Mouse (Mus musculus): Measurements from ENCODE around the gene Tardbp.

Tardbp gene

DNA sequence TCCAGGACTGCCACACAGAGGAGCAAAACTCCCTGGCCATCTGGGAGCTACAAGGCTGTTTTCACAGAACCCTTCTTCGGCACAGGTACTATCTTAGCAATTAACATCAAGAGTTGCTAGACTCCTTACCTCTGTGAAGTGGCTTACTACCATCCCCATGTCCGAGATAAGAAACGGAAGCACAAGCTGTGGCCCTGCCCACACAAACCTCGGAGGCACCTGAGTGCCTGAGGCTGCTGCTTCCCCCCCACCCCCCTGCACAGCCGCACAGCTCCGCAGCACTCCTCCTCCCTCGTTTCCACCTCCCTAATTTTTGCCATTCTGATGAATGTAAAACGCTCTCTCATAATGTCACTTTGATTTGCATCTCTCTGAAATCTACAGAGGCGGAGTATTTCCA, 11.5 kb upstream of the Tardbp start:
- DNase-seq (ENCODE audit: low spot score): no peak

DNA sequence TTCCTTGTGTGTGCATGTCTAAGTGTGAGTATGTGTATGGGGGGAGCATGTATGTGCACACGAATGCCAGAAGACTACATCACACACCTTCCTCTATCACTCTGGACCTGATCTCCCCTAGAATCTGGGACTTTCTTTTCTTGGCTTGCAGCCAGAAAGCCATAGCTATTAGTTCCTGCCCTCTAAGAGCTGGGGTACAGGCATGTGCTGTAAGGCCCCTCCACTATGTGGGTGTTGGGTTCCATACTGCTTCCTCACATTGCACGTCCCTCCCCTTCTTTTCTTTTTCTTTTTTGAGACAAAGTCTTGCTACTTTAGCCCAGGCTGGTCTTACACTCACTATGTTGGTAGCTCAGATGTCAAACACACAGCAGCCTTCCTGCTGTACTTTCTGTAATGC, 8.5 kb upstream of the Tardbp start:
- no peak for DNase-seq (ENCODE audit: low spot score)

DNA sequence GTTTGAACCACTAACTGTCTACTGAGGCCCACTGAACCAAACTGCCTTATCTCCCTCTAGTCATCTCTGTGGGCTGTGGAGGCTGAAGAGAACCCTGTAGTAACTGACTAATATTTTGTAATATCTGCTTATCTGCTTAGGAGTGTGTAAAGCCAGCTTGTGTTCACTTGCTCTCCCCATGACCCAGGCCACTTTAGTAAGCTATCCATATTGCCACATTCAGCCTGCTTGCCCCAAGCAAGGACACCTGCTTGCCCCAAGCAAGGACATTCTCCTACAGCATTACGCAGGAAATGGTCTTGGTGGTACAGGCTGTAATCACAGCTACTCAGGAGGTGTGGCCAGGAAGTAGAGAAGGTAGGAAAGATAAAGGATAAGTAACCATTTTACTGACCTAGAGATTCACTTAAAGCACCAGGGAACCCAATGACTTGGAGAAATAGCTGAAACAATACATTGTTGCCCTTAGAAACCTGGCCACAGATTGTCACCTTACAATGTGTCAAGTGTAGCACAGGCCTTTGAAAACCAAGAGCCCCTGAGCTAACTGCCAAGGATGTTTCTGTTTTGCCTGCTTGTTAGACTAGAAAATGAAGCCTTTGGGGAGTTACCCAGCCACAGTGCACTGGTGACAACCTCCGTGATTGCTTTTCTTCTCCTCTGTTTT, 6.7 kb upstream of the Tardbp start:
- no peak for DNase-seq (ENCODE audit: low spot score)

DNA sequence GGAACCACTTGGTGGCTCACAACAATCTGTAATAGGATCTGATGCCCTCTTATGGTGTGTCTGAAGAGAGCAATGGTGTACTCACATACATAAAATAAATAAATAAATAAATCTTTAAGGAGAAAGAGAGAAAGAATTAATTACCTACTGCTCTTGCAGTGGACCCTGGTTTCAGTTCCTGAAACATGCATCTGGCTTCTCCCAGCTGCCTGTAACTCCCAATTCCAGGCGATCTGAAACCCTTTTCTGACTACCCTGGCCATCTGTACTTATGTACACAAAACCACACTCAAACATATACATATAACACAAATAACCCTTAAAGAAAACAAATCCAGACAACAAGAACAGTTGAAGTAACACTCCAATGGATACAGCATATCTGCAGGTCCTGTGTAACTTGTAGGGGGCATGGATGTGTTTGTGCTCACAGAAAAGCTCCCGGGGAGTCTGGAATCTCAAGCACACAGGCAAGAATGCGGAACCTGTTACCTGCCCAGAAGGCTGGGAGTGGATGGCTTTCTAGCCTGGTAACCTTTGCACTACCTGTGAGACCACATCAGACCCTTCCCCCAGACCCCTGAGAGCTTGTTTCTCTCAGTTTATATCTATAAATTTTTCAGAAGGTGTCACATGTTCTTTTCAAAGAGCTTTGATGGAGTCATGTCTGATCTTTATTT, 5.3 kb upstream of the Tardbp start:
- DNase-seq (ENCODE audit: low spot score): no peak

DNA sequence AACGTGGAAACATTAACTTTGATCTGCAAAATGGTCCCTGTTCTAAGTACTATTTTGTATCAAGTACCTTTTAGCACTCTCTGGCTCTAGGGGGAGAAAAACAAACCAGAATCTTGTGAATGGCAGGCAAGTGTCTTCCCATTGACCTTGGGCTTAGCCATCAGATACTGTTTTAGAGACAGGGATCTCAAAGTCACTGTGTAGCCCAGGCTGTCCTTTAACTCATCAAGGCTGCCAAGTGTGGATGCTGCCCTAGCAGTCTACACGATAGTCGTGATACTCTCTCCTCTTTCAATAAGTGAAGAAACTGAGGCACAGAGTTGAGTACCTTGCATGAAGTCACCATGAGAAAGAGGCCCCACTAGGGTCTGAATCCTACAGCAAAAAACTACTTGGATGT, 427 bp upstream of the Tardbp start:
- no peak for DNase-seq (ENCODE audit: low spot score)

DNA sequence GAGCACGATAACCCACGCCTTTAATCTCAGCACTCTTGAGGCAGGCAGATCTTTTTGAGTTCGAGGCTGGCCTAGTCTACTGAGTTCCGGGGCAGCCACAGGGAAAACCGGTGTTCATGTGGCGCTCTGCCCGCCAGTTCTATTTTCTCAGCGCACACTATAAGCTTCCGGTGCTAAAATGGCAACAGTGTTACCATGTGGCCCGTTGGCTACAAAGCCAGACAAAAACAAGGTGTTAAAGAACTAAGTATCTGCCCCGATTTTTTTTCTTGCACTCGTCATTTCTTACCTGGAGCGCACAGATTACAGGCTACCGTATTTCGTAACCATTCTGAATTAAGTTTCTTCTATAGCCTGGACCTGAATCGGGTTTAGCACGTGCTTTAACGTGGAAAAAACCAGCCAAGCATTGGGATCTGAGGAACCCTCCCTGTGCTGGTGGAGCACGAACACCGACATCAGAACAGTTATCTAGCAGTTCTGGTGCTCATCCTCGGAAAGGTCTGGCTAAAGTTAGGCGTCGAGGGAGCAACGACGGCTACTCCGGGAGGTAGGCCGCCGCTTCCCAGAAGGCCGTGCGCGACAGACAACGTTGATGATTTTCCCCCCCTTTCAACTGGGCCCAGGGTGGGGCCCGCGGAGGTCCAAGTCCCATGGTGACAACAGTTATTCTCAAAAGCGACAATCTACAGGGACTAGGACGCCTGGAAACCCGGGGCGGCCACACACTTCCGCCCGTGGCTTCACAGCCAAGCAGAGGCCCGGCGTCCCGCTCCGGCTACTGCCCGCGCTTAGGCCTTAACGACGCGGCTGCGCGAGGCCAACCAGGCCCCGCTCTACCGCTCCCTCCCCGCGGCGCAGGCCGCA, 830 bp downstream of the Tardbp start:
- no peak for DNase-seq (ENCODE audit: low spot score)

DNA sequence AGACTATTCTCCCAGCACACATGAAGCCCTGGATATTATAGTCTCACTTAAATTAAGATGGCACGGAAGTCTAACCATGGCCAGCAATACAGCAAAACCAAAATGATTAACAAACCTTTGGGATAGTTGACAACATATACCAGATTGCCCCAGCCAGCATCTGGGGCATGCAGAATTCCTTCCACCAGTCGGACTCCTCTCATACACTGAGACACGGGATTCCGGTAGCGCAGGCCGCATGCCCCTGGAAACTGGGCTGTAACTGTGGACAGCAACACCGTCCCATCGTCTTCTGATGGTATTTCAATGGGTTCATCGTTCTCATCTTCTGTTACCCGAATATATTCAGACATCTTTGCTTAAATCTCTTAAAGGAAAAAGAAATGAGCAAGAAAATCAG, 1.8 kb downstream of the Tardbp start:
- no peak for DNase-seq (ENCODE audit: low spot score)

DNA sequence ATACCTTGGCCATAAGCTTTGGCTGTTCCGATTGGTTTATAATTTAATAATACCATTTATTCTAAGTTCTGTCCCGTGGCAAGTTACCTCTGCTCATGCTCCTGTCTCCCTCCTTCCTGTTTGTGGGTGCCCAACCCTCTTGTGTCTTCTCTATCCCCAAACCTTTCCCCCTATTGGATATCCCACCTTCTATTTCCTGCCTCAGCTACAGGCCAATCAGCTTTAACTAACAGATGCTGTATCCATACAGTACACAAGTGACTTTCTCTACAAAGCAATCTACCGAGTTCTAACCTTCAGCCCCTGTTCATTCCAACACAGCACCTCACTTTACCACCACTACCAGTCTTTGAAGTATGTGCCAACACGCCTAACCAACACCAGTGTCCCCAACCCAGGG, 3.2 kb downstream of the Tardbp start:
- DNase-seq (ENCODE audit: low spot score): no peak

DNA sequence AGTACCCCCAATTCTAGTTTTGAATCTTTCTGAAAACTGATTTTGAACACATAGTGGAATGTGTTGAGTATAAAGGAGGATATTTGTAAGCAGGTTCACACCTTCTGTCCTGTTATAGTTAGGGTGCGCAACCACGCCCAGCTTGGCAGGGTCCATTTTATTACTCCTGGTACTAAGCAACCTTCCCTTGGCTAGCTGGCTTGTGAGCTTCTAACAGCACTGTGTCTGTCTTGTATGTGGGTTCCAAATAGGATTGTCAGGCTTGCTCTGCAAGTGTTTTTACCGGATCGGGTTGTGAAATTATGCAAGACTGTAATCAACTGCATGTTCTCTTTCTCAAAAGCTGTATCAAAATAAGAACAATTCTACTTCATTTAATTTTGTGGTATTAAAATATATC, 4.3 kb downstream of the Tardbp start:
- DNase-seq (ENCODE audit: low spot score): no peak

DNA sequence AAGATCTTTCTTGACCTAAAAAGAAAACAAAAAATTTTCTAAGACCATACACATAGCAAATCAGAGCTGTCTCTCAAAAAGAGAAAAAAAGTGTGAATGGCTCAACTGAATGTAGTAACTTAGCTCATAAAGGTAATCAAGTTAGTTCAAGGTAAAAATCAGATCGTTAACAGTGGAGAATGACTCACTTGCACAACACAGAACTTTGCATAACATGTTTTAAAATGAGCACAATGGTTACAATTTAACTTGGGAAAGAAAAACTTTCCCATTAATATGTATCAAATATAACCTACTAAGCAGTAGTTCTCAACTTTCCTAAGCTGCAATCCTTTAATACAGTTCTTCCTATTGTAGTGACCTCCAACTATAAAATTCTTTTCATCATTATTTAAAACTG, 6.1 kb downstream of the Tardbp start:
- no peak for DNase-seq (ENCODE audit: low spot score)

DNA sequence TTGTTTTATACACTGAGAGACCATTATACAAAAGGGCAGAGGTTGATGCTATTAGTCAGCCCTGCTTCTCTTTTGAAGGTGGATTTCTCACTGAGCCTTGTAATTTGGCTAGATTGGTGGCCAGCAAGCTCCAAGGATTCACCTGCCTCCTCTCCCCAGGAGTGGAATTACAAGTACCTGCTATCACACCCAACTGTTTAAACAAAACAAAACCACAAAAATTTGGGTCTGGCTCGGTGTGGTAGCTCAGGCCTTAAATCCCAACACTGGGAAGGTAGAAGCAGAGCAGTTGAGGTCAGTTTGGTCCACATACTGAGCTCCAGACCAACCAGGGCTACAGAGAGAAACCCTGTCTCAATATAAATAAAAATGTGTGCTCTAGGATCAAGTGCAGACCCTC, 7.0 kb downstream of the Tardbp start:
- DNase-seq (ENCODE audit: low spot score): no peak

DNA sequence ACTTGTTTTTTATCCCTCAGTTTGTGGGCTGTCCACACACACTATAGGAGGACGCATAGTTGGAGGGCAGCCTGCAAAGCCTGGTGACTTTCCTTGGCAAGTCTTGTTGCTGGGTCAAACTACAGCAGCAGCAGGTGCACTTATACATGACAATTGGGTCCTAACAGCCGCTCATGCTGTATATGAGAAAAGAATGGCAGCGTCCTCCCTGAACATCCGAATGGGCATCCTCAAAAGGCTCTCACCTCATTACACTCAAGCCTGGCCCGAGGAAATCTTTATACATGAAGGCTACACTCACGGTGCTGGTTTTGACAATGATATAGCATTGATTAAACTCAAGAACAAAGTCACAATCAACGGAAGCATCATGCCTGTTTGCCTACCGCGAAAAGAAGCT, 13.1 kb downstream of the Tardbp start:
- DNase-seq (ENCODE audit: low spot score): no peak

DNA sequence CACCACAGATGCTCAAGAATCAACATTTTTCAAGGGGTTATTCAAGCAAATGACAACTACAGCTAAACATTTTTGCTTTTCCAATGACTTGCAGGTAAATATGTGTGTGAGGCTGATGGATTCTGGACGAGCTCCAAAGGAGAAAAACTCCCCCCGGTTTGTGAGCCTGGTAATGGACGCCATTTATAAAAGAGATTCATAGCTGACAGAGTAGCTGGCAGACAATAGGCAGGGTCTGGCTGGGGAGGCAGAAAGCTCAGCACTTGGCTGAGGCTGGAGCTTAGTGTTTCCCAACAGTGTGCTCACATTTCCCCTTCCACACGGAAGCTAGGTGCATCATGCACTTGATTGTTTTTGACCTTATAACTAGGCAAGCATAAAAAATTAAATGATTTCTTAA, 14.3 kb downstream of the Tardbp start:
- DNase-seq (ENCODE audit: low spot score): no peak

DNA sequence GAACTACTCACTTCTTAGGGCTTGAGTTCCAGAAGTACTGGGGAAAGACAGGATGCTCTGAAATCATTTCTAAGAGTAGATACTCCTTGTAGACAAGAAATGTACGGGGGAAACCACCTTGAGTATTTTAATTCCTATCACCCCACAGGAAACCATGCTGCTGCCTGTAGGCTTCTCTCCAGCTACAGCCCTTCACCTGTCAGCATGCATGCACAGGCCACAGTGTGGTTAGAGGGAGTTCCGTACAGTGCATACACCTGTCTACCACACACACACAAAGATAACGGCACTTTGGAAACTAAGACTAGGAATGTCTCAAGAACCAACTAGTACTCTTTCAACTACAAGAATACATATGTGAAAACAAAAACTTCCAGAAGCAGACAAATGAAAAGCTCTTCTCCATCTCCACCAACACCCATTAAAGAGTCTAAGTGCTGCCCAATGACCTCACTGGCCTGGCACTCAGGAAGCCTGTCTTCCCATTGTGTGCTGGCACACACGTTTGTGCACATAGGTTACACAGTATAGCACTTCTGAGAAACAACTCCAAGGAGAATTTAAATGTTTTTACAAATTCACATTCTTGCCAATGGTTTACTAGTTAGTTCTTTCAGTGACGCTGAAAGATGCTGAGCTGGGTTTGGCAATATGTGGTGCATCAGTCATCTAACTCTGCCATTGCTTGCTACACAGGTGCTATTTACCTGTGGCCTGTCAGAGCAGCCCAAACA, 16.0 kb downstream of the Tardbp start:
- no peak for DNase-seq (ENCODE audit: low spot score)

DNA sequence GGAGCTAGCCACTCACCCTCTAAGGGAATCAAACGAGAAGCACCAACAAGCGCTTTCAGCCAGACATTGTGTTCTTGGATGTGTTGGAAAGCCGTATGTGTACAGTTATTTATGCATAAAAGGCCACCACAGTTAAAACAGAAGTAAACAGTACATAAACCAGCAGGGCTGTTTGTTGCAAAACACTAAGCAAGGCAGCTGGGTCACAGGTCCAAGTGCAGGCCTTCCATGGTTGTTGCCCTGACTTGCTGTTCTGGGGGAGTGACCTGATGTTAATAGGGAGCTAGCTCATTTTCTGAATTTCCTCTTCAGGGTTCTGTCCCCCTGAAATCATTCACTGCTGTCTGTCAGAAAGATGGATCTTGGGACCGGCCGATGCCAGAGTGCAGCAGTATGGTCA, 17.0 kb downstream of the Tardbp start:
- DNase-seq (ENCODE audit: low spot score): no peak

DNA sequence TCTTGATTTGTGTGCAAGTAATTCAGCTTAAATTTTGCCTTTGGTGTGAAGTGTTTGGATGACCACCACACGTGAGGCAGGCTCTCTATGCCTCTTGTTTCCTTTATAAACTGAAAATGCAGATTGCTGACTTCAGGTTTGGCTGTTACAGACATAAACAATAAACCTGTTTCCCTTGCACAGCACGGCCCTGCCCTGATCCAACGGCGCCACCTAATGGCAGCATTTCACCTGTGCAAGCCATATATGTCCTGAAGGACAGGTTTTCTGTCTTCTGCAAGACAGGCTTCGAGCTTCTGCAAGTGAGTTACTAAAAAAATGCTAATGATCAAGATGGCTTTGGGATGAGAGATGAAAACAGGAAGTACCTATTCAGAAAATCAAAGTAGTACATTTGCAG, 19.1 kb downstream of the Tardbp start:
- DNase-seq (ENCODE audit: low spot score): no peak

DNA sequence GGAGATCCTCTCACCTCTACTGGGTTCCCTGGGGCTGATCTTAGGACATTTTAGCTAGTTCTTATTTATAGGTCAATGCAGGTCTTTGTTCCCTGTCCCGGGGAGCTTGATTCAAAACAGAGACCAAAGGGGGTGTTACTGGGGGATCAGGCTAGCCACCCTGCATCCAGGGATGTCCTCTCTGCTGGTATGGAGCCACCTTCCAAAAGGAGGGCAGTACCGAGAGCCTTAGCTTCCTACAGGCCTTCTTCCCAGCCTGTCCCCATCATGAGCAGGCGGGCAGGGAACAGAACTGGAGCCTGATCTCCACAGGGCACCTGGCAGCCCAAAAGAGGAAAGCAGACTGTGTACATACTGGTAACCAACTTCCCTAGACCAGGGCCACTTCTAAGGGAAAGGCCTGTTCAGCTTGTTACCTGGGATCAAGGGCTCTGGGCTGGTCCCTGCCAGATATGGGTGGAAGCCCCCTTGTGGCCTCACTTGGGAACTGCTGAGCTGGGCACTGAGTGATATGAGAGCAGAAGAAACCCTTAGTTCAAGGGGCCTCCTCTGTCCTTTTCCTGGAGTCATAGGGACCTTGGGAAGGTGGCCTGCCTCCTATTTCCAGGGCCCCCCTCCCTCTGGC, 22.2 kb downstream of the Tardbp start:
- DNase-seq (ENCODE audit: low spot score): peak; percentile 24

DNA sequence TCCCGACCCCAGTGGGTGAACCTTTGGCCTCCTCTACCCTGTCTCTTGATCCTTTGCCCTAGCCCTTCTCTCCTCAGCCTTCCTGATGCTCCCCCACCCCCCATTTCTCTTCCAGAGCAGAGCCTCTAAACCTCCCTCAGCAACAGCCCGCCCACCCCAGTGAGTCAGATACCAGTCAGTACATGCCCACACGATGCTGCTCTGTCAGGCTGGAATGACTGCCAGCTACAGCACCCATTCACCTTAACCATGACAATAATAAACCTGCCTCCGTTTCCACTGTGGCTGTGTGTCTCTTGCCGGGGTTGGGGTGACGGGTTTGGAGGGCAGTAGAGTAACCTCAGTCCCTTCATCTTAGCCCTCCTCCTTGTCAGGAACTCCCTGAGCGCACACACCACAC, 22.7 kb downstream of the Tardbp start:
- DNase-seq (ENCODE audit: low spot score): no peak

DNA sequence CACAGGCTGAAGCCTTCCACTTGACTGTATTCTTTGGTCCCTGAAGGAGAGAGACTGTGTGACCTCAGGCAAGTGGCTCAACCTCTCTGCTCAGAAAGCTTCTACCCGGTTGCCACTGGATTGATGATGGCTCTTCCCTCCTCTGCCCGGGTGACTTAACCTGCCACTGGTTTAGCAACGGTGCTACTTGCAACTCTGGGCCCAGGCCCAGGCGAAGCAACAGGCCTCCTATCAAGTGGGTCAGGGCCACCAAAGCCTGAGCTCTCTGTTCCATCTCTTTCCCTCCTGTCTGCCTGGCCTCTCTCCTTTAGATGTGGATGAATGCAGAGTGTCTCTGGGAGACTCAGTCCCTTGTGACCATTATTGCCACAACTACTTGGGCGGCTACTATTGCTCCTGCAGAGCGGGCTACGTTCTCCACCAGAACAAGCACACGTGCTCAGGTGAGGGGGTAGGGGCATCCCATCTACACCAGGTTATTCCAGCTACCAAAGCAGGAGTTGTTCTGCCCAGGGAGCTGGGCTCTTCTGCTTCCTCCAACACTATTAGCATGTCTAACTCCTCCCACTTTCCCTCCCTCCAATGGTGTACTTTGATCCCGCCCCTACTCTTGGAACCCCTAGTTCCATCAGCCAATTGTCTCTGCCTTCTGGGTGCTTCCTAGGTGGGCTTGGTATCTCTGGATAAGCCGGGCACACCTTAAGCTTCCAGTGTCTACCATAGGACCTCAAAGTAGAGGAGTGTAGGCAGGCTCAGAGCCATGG, 23.3 kb downstream of the Tardbp start:
- no peak for DNase-seq (ENCODE audit: low spot score)

DNA sequence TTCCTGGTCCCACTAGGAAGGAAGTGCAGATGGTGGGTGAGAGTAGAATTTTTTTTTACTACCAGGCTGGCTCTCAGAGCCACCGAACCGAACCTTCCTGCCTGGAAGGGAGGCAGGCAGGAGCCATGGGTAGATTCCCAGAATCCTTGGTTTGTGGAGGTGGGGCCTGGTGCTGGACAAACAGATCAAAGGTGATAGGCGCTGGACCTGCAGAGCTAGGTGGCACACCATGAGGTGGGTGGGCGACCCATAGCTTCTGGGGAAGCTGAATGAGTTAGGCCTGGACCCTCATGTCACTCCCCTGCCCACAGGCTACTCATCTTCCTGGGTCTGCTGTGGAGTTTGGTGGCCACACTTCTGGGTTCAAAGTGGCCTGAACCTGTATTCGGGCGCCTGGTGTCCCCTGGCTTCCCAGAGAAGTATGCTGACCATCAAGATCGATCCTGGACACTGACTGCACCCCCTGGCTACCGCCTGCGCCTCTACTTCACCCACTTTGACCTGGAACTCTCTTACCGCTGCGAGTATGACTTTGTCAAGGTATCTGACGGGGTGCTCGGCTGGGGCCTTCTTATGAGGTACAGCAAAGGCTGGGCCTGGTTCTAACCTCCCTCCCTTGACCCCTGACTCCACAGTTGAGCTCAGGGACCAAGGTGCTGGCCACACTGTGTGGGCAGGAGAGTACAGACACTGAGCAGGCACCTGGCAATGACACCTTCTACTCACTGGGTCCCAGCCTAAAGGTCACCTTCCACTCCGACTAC, 24.3 kb downstream of the Tardbp start, which contains the start of gene Masp2:
TSS of gene Masp2 (plus strand) at position 198 of the 764 bp plus-strand sequence.
- DNase-seq (ENCODE audit: low spot score): no peak

All from ovary, adult 18-20 months (tissue).